Mouse (Mus musculus) lung, embryonic 14.5 days (tissue): ENCODE results near the gene Zbtb20. TPM values are rescaled to one million over a fixed set of nuclear protein-coding genes. Genes with fewer than 3 reads are reported as not detected.
A peak's percentile ranks its signal among the peaks of the same experiment; 100 is the strongest.

Experiments
- ATAC-seq: fragments of 200-750 bp; cut with Nextera tagmentation; 2 replicates; pipeline ENCODE4 v1.8.0; 2017; ENCODE audit warnings: mild to moderate bottlenecking, moderate TSS enrichment, moderate library complexity; ENCODE audit not compliant: insufficient read depth
- DNase-seq: peaks from one replicate; pipeline ENCODE4 v3.0.0-alpha.2; 2015
- H3K27ac ChIP-seq: fragments of 300-500 bp; sonication (generic); 2 replicates; pipeline ENCODE4 v1.5.1; 2014; ENCODE audit warnings: low read depth, mild to moderate bottlenecking, moderate library complexity
- H3K27me3 ChIP-seq: fragments of 300-500 bp; sonication (generic); 2 replicates; pipeline ENCODE4 v1.6.1; 2014; ENCODE audit warnings: low read length, control low read depth; ENCODE audit not compliant: insufficient read depth
- H3K36me3 ChIP-seq: fragments of 300-500 bp; sonication (generic); 2 replicates; pipeline ENCODE4 v1.6.1; 2014; ENCODE audit warnings: control low read depth; ENCODE audit not compliant: insufficient read depth
- H3K4me1 ChIP-seq: fragments of 300-500 bp; sonication (generic); 2 replicates; pipeline ENCODE4 v1.6.1; 2014; ENCODE audit warnings: antibody characterized with exemption, control low read depth; ENCODE audit not compliant: insufficient read depth
- H3K4me2 ChIP-seq: fragments of 300-500 bp; sonication (generic); 2 replicates; pipeline ENCODE4 v1.6.1; 2014; ENCODE audit warnings: mild to moderate bottlenecking
- H3K4me3 ChIP-seq: fragments of 300-500 bp; sonication (generic); 2 replicates; pipeline ENCODE4 v1.5.1; 2014; ENCODE audit warnings: low read depth, low read length
- H3K9ac ChIP-seq: fragments of 300-500 bp; sonication (generic); 2 replicates; pipeline ENCODE4 v1.6.1; 2014
- H3K9me3 ChIP-seq: fragments of 300-500 bp; sonication (generic); 2 replicates; pipeline ENCODE4 v1.6.1; 2016; ENCODE audit warnings: low read depth, low read length, control low read depth
- CTCF ChIP-seq: IDR thresholded peaks from 2 replicates; pipeline ENCODE4 v1.5.1; 2016; ENCODE audit warnings: antibody characterized with exemption, low read depth
- WGBS: fragments of 180-500 bp; shearing (Covaris S2); extraction: QIAGEN DNeasy Blood & Tissue Kit; methylation state at CpG from one replicate; pipeline ENCODE4 v1.1.7; 2014; 5-methylcytosine and 5-hydroxymethylcytosine counted together
- polyA plus RNA-seq: library from polyadenylated mRNA; unstranded; fragments of >200 nt; fragmentation: Nextera tagmentation; extraction: Ambion mirVana; gene quantifications from 2 replicates; pipeline ENCODE4 v1.2.1, GENCODE M21; 2014

Zbtb20 gene
- polyA plus RNA-seq, 1 experiment from 2014 or later: 17.6 TPM

GRCm38 (mm10) chr16:43364516-43364910, 488.8 kb downstream of the Zbtb20 start:
- Histone ChIP-seq H3K4me2 (peak overlapping the region; percentile 37; the same call in 1 of the 2 replicates), H3K27ac (no peak overlapping the region), H3K9me3 (no peaks in the 10 kb centered on the region), H3K36me3 (no peaks in the 10 kb centered on the region), H3K27me3 (no peaks in the 10 kb centered on the region), H3K4me1 (peaks cover 7% of the 10 kb centered on the region; the same call in 1 of the 2 replicates), H3K9ac (no peak overlapping the region), H3K4me3 (no peak overlapping the region)
- 67% methylated on average over 6 of the region's 6 CpGs for WGBS
- no peak for DNase-seq
- no peak for ATAC-seq
- TF ChIP-seq CTCF: no peak

GRCm38 (mm10) chr16:43365277-43365676, 489.6 kb downstream of the Zbtb20 start:
- Histone ChIP-seq H3K36me3 (no peaks in the 10 kb centered on the region), H3K27ac (no peak overlapping the region), H3K4me1 (peaks cover 7% of the 10 kb centered on the region; the same call in 1 of the 2 replicates), H3K27me3 (no peaks in the 10 kb centered on the region), H3K9me3 (no peaks in the 10 kb centered on the region), H3K4me3 (no peak overlapping the region), H3K9ac (no peak overlapping the region), H3K4me2 (no peak overlapping the region)
- WGBS: 84% methylated on average over 3 of the region's 3 CpGs
- no peak for TF ChIP-seq CTCF
- ATAC-seq (no peak), DNase-seq (no peak)

DNA sequence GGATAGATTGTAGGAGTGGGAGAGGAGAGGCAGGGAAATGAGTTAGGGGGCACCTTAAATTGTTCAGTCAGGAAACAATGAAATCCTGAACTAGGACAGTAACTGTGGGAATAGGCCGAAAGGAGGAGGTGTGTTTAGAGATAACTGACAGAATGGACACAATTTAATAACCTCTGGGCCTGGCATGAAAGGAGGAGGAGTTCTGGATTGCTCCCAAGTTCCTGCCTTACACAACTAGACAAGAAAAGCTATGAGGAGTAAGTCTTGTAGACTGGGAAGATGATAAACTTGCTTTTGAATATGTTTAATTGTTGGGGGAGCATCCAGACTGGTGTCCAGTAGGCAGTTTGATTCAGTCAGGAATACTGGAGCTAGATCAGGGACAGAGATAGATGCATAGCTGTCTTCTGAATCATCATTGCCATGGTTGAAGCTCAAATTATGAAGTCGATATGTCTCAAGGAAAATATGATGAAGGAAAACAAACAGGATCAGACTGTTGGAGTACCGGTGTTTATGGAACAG, 494.9 kb downstream of the Zbtb20 start:
- no peak for TF ChIP-seq CTCF
- Histone ChIP-seq H3K4me1 (no peaks in the 10 kb centered on the region), H3K9me3 (no peaks in the 10 kb centered on the region), H3K36me3 (no peaks in the 10 kb centered on the region), H3K4me2 (no peak overlapping the region), H3K9ac (no peak overlapping the region), H3K27me3 (no peaks in the 10 kb centered on the region), H3K27ac (no peak overlapping the region), H3K4me3 (no peak overlapping the region)
- 56% methylated on average over 3 of the region's 3 CpGs for WGBS
- DNase-seq (no peak), ATAC-seq (no peak)

DNA sequence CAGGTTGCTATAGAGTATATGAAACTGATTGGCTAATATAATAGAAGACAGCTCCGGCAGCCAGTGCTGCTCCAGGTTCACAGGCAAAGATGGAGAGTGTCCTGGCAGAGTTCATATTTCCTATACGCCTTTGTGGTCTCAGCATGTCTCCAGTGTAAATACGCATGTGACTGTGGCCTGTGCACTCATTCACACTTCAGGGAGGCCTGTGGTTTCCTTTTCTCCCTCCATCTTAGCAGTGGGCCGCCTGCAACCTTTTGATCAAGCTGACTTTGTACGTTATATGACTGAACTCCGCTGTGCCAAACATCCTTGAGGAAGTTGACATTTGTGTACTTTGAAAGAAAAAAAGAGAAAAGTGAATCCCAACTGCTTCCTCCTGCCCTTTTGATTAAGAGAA, 501.1 kb downstream of the Zbtb20 start:
- DNase-seq: no peak
- no peak for TF ChIP-seq CTCF

DNA sequence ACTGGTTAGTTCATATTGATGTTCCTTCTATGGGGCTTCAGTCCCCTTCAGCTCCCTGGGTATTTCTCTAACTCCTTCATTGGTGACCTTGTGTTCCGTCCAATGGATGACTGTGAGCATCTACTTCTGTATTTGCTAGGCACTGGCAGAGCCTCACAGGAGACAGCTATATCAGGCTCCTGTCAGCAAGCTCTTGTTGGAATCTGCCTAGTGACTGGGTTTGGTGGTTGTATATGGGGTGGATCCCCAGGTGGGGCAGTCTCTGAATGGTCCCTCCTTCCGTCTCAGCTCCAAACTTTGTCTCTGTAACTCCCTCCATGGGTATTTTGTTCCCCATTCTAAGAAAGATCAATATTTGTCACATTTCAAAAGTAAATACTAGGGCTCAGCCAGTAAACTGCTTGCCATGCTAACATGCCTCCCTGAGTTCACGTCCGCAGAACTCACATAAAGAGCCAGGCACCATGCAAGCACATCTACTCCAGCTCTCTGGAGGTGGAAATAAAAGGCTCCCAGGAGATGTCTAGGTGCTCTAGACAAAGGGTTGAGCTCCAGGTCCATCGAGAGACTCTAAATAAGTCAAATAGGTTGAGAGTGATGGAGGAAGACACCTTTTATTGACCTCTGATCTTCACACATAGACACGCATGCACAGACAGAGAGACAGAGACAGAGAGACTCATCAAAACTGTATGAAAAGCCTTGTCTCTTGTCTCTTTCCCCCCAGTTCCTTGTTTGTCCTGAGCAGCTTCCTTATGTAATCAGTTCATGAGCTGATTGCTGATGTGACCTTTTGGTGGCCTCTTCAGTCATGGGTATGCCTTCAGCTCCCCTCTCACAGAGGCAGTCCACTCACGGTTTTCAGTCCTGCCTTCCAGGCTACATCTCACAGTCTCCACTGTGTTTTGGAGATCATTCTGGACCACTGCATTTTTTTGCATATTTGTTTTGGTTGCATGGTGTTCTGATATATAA, 504.0 kb downstream of the Zbtb20 start:
- Histone ChIP-seq H3K4me2 (no peak overlapping the region), H3K4me3 (no peak overlapping the region), H3K36me3 (no peaks in the 10 kb centered on the region), H3K4me1 (no peaks in the 10 kb centered on the region), H3K27ac (no peak overlapping the region), H3K9me3 (no peaks in the 10 kb centered on the region), H3K27me3 (no peaks in the 10 kb centered on the region), H3K9ac (no peak overlapping the region)
- DNase-seq (no peak), ATAC-seq (no peak)
- WGBS: 71% methylated on average over 7 of the region's 7 CpGs
- no peak for TF ChIP-seq CTCF

More for the DNA sequence above, 501.1 kb downstream of the Zbtb20 start:
- Histone ChIP-seq H3K27me3 (no peaks in the 10 kb centered on the region), H3K27ac (no peak overlapping the region), H3K4me1 (no peaks in the 10 kb centered on the region), H3K9me3 (no peaks in the 10 kb centered on the region), H3K9ac (no peak overlapping the region), H3K4me3 (no peak overlapping the region), H3K36me3 (no peaks in the 10 kb centered on the region), H3K4me2 (no peak overlapping the region)
- 40% methylated on average over 6 of the region's 6 CpGs for WGBS
- no peak for ATAC-seq

DNA sequence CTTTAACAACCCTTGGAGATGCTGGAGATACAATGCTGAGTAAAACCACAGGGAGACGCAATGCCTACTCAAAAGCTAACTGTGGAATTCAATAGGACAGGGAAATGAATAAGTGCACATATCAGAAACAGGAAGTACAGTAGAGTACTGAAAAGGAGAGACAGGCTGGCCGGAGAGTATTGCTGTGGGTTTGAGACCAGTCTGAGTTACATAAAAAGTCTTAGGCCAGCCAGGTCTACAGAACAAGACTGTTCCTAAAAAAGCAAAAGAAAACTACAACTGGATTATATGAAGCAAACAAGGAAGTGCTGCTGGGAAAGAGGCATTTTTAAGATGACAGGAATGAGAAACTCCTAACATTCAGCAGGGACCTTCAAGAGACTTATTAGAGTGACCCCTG, 505.5 kb downstream of the Zbtb20 start:
- 78% methylated on average over 2 of the region's 2 CpGs for WGBS
- H3K27ac ChIP-seq: no peak overlapping the region
- ATAC-seq (no peak), DNase-seq (no peak)
- no peaks in the 10 kb centered on the region for H3K4me1 ChIP-seq
- H3K9me3 ChIP-seq: no peaks in the 10 kb centered on the region
- no peak overlapping the region for H3K4me2 ChIP-seq
- H3K4me3 ChIP-seq: no peak overlapping the region
- H3K9ac ChIP-seq: no peak overlapping the region
- H3K36me3 ChIP-seq: no peaks in the 10 kb centered on the region
- no peaks in the 10 kb centered on the region for H3K27me3 ChIP-seq
- TF ChIP-seq CTCF: no peak

DNA sequence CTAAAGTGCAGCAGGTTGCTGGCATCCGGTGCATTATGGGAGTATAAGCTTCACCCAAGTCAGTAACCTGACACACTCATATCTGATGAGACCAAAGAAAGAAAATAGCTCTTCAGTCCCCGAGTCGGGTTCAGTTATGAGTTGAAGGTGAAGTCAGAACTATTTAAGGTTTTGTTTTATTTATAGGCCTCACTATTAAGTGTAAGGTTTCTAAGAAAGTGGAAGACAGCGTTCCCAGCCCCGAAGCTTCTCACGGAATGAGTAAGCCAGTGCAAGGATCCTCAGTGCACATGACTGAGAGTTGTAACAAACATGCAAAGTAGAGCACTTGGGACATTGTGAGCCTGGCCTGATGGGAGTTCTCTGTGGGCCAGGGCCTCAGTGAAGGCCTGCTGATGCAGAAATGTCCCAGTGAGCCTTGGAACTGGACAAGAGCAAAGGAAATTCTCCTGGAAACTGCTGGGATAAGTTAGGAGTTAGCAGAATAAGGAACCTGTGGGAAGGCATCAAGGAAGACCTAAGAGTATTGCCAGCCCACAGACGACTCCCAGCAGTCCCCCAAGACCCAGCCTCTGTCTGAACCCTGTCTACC, 507.6 kb downstream of the Zbtb20 start:
- no peaks in the 10 kb centered on the region for H3K27me3 ChIP-seq
- no peaks in the 10 kb centered on the region for H3K4me1 ChIP-seq
- no peaks in the 10 kb centered on the region for H3K36me3 ChIP-seq
- no peak overlapping the region for H3K27ac ChIP-seq
- H3K4me2 ChIP-seq: no peak overlapping the region
- no peak for ATAC-seq
- H3K4me3 ChIP-seq: no peak overlapping the region
- 77% methylated on average over 7 of the region's 7 CpGs for WGBS
- no peak for DNase-seq
- no peaks in the 10 kb centered on the region for H3K9me3 ChIP-seq
- no peak overlapping the region for H3K9ac ChIP-seq
- TF ChIP-seq CTCF: no peak
